Mouse (Mus musculus) granulocyte monocyte progenitor cell, adult 5-6 weeks (primary cell): Measurements from ENCODE around the gene Eif1ax. TPM values are rescaled to one million over a fixed set of nuclear protein-coding genes. Genes with fewer than 3 reads are reported as not detected.
"Not testable (repeated sequence)": the region's sequence is repeated elsewhere in the genome, so short reads cannot be mapped to it uniquely, and the experiment has no call there.

ENCODE experiments used
- ATAC-seq: replicated peaks from 2 replicates; pipeline ENCODE4 v1.8.0; 2016; ENCODE audit warnings: mild to moderate bottlenecking, moderate TSS enrichment, inconsistent platforms; ENCODE audit not compliant: poor library complexity, severe bottlenecking
- total RNA-seq, 2 experiments: library from RNA; stranded (forward) in 1 of 2; stranded (reverse) in 1 of 2; fragments of 200-712, 200-1000 nt in 1 of 2; fragments of >200 nt in 1 of 2; fragmentation: Nextera tagmentation in 1 of 2; gene quantifications; 2 replicates each; pipeline ENCODE4 v1.2.3; 2014 to 2017

The Eif1ax gene
- total RNA-seq (2014; fragmentation: Nextera tagmentation) (41.2 and 58.2 TPM in 2 replicates), total RNA-seq (2017) (56.5 and 64.6 TPM in 2 replicates)

DNA sequence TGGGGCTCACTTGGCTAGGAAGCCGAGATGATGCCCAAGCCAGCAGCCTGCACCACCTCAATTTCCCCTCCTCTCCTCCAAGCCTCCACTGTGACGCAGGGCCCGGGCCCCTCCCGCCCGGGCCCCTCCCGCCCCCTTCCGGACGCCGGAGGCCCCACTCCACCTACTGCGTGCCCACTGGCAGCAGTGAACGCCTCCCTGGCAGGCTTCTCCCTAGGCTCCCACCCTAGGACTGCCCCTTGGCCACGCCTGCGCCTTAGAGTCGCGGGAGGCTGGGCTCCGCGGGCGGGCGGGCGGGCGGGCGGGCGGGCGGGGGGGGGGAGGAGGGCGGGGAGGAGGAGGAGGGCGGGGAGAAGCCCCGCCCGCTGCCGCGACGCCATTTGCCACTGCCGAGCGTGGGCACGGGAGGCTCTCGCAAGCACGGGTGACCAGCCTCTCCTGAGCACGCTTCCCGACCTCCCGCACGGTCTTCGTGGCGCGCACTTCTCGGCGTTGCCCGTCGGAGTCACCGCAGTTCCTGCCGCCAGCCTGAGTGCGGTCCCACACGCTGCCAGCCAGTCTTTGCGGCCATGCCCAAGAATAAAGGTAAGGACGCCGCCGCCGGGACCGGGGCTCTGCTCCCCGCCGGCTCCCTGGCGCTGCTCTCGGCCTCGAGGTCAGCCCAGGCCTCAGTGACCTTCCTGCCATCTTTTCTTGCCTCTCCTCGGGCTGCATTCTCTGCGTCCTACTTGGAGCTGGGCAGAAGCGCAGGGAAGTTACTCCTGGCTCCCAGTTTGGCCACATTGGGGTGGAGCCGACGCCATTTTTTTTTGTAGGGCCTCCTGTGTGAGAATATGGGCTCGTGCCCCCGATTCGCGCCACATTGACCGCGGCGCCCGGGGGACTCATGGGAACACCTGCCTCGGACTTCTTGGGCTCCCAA is at the start of gene Eif1ax:
TSS of gene Eif1ax (plus strand) at position 348 of the 922 bp plus-strand sequence.
- peak; percentile 93 for ATAC-seq

DNA sequence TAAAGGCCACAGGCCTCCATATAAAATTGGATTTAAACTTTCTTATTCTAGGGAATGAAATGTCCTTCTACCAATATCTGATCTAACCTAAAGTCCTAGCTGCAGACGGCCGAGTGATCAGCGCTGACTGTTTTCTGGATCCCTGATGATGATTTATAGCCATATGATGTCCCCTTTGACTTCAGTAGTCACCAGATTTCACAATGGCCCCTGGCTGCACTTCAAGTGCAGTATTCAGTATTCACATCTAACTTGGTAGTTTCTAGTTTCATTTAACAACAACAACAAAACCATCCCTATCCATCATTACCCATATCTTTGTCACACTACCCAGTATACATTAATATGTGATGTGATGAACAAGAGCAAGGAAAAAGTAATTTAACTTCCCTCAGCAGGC is 7.5 kb upstream of the Eif1ax start:
- ATAC-seq: no peak

DNA sequence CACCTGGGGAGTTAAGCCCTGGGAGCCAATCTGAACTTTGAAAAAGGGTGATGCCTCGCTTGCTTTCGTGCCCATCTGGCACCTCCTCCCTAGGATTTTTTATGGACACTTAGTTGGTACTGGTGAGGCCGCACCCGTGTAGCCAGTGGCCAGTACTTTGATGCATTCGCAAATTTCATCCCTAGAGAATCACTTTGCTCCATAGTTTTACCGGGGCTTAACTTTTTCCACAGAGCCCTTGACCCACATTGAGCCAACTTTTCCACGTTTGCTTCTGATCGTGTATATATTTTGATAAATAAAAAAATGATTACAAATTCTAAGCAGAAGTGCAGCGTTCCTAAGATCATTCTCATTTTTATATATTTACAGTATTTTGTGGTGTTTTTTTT is 771 bp downstream of the Eif1ax start:
- ATAC-seq: no peak

DNA sequence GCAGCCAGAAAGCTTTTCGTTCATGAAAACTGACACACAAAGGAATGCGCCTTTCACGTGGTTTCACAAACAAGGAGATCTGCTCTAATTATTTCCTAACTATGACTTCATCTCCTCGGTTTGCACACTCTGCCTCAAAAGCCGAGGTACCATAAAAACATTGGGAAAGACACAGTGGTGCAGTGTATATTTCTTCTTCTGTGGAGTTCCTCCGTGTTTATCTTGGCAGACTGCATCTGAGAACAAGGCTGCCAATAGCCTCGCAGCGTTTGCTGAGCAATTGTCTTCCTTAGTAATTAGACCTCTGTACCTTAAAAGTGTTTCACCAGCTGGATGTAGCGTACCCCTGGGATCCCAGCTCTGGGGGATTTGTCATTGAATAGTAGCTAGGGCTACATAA is 15.1 kb downstream of the Eif1ax start:
- no peak for ATAC-seq

DNA sequence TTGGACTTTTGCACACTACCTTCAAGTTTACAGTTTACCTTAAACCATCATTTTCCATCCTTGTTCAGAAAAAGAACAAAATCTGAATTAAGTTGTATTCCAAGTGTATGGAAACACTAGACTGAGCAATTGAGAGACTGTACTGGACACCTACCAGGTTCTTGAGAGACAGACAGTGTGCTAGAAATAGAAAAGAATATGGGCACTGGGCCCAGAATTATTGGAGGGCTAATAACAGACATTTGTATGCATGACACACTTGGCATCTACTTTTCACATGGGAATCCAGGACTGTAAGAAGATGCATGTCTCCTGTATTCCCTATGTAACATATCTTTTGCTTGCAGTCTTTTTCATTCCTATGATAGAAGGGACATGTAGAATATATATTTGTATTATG is 17.0 kb downstream of the Eif1ax start:
- no peak for ATAC-seq

DNA sequence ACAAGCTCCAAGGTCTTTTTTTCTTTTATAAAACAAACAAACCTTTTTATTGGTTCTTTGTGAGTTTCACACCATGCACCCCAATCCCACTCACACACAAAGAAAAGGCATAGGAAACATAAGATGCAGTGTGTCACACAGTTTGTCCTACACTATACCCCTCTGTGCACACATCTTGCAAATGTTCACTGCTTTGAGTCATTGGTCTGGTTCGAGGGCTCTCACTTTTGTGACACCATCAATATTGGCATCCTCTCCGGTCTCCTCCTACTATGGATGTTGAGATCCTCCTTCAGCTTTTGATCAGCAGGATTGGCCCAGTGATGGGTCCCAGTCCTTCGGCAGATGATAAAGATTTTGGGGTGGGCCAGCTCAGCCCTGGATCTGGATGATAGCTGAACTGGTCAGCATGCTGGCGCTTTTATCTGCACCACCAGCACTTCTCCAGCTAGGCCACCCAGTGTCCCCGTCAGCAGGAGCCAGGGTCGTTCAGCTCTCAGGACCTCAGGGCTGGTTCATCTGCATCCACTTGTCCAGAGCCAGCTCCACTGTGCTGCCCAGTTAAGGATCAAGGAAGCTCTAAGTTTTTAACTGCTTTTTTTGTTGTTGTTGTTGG is 18.5 kb downstream of the Eif1ax start:
- ATAC-seq: no peak

DNA sequence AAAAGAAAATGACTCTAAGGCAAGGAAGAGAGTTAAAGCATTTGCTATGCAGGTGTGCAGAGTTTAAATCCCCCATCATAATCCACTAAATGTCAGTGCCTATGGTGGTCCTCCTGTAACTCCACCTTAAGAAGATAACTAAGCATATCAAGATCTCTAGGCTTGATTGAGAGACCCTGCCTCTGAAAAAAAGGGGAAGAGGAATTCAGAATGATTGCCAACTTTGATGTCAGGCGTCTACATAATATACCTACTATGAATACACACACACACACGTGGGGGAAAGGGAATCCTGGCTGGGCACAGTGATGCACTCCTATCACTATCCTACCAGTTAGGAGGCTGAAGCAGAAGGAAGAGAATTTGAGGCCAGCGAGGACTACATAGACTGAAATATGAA is 19.3 kb downstream of the Eif1ax start:
- no peak for ATAC-seq

DNA sequence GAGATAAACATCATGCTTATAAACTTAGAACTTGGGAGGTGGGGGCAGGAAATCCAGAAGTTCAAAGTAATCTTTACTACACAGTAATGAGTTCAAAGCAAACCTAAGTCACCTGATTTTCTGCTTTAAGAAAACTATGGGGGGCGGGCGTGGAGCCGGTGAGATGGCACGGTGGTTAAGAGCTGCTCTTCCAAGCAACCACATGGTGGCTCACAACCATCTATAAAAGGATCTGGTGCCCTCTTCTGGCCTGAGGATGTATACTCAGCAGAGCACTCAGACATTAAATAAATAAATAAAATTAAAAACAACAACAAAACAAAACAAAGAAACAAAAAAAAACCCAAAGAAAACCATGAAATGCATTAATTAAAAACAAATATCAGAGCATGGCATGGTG is 37.3 kb downstream of the Eif1ax start:
- ATAC-seq: peak; percentile 83

DNA sequence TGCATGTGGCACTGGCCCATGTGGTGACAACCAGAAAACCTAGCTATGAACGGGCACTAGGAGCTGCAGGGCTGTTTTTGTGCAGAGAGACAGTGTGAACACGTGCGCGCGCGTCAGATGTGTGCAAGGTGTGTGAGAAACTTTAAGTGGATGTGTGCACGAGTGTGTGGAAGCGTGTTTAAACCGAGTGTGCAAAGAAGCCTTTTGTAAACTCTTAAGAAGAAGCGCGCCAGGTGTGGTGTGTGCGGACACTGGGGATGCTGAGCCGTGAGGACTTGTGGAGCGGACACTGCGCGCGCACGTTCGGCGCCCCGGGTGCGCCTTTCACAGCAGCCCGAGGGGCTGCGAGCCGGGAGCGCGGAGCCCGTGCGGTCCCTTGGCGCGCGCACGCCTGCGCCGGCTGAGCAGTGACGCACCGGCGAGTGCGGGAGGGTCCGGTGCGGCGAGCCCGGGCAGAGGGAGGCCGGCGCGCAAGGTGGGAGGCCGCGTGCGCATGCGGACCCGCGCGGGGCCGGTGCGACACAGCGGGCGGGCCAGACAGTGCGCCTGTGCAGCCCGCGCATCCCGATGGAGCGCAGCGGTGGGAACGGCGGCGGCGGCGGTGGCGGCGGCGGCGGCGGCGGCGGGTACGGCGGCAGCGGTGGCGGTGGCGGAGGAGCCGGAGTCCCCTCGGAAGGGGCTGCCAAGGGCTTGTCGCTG is 42.3 kb downstream of the Eif1ax start, which contains the start of gene Map7d2:
TSS of gene Map7d2 (plus strand) at position 443 of the 699 bp plus-strand sequence.
- peak; percentile 64 for ATAC-seq

DNA sequence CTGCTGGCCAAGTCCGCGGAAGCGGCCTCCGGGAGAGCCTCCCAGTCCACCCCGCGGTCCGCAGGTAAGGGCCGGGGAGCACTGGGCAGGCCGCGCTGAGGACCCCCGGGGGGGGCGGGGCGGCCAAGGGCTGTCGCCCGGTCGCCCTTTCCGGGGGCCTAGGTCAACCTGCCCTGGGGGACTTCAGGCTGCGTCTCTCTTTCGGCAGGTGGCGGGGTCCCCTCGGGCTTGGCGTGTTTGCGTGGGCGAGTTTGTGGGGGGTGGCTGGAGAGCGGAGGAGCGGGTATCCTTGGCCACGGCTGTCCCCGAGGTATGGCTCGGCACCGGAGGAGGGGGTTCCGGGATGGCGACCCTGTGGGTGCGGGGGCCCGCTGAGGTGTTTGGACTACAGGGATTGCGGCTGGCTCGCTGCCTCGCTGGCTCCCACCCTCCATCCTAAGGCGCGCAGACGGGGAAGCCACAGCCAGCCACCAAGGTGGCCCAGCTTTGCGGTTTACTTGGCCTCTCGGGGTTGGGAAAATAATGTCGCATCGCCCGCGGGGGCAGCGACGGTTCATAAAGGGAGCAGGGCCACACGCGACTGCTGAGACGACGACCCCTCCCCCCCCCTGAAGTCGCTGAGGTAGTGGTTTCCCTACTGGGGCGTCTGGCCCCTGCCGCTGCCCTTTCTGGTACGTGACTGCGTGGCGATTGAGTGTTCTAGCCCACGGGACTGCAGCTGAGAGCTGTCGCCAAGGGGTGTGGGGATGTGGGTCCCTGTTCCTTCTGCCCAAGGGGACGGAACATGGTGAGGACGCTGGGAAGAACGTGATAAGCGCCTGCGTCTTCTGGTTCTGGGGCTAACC is 43.1 kb downstream of the Eif1ax start:
- ATAC-seq: peak; percentile 48

DNA sequence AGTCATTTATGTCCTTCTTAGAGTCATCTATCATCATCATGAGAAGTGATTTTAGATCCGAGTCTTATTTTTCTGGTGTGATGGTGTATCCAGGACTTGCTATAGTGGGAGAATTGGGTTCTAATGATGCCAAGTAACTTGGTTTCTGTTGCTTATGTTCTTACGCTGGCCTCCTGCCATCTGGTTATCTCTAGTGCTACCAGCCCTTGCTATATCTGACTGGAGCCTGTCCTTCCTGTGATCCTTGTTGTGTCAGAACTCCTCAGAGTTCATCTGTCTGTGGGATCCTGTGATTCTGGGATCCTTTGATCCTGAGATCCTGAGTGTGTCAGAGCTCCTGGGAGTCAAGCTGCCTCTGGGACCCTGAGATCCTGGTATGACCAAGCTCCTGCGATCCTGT is 58.5 kb downstream of the Eif1ax start:
- ATAC-seq: not testable (repeated sequence)

Other genes starting within 250 kb of the Eif1ax start
- gene Rps6ka3, start 161.9 kb upstream of the Eif1ax start, total RNA-seq (2014; fragmentation: Nextera tagmentation): 31.3 and 33.3 TPM in 2 replicates
- 36.5 and 41.7 TPM in 2 replicates for gene Rps6ka3, start 161.9 kb upstream of the Eif1ax start, total RNA-seq (2017)
- not detected in 2 replicates for gene Map7d2, start 42.4 kb downstream of the Eif1ax start, total RNA-seq (2014; fragmentation: Nextera tagmentation)
- 0.09 TPM in 1 of 2 replicates, not detected in the other for gene Map7d2, start 42.4 kb downstream of the Eif1ax start, total RNA-seq (2017)
- 17.8 and 27.0 TPM in 2 replicates for gene Bclaf3, start 154.5 kb downstream of the Eif1ax start, total RNA-seq (2014; fragmentation: Nextera tagmentation)
- gene Bclaf3, start 154.5 kb downstream of the Eif1ax start, total RNA-seq (2017): 41.9 and 45.5 TPM in 2 replicates